Mouse (Mus musculus): Measurements from ENCODE around the gene Bpifc.

Bpifc gene

GRCm38 (mm10) chr10:85951765-85952443 lies 59.8 kb downstream of the Bpifc start:
- DNase-seq = no peak

DNA sequence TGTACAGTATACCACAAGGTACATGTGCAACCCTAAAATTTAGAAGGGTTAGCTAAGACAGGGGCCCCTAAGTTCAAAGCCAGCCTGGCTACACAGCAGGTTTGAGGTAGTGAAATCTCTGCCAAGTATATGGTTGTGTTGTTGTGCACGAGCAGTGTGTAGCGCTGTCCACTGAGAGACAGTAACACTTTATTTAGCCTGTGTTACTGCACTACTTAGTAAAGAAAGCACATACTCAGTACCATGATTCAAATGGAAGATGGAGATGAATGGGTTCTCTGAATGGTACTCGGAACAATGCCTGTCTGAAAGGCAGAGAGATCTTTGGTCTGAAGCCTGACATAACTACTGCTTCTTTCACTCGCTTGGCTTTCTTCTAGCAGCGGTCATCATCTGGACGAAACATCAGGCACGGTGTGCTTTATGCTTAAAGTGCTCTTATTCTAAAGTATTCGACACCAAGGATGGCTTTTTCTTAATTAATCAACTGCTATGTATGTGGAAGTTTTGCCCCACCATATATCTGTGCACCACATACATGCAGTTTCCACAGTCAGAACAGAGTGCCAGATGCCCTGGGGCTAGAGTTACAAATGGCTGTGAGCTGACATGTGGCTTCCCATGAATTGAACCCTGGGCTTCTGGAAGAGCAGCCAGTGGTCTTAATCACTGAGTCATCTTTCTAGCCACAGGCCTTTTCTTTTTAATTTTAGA lies 63.1 kb downstream of the Bpifc start:
- DNase-seq = no peak

- DNase-seq = no peak
Measured at GRCm38 (mm10) chr10:85936280-85936965, 75.3 kb downstream of the Bpifc start.

GRCm38 (mm10) chr10:85929962-85930361 lies 81.7 kb downstream of the Bpifc start:
- DNase-seq = no peak

DNA sequence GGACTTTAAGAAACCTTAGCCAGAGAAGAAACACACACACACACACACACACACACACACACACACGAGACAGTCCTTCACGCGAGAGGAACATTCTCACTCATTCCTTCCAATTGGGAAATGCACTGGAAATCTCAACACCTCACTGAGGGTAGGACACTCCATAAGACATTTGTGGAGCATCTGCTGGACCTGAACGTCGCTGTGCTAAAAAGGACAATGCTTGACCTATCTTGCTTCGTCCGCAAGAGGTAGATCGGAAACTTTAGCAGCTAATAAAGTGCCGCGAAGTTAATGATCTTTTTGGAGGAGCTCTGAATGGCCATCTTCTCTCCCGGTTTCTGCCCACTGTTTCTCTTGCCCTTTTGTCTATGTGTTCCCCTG lies 82.5 kb downstream of the Bpifc start:
- no peak for DNase-seq

- DNase-seq = peak; percentile 86
Measured at GRCm38 (mm10) chr10:85928499-85929207, 83.0 kb downstream of the Bpifc start.

GRCm38 (mm10) chr10:85927676-85928445 lies 83.8 kb downstream of the Bpifc start, which contains the start of gene Ascl4:
TSS of gene Ascl4 (plus strand) at chr10:85927681.
- peak; percentile 27 for DNase-seq

GRCm38 (mm10) chr10:85916498-85917309 lies 95.0 kb downstream of the Bpifc start, which contains the start of gene Prdm4:
TSS of gene Prdm4 (minus strand) at chr10:85917142.
- DNase-seq = peak; percentile 97

Data from thymus, postnatal 4 days (tissue).